In the genomic region with DNA sequence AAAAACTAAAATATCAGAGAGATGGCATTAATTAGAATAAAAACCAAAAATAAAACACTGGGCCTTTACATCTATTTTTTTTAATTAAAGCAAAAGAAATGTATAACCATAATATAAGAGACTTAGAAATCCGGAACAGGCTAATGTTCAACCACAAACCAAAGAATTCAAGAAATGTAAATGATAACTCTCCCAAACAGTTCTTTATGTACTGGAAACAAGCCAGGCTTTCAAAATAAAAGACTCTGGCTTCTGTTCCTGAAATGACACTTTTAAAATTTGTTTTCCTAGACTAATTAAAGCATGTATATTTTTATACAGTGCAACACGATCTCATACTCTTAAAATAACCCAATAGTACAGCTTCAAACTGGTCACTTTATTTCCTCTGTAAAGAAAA, we compare ENCODE assay signal across 19 mouse cellular contexts. TPM values are rescaled to one million over a fixed set of nuclear protein-coding genes. Genes with fewer than 3 reads are reported as not detected.
"Had no signal": no experiment of that assay in that cellular context is flagged by ENCODE, and none has a peak within 500 bp of the region (broad histone marks: within the 10 kb centered on the region; RNA-seq: fewer than 3 reads in every experiment).

No protein-coding gene starts in this region.

- H3K36me3 ChIP-seq: liver, embryonic 15.5 days; midbrain, embryonic 15.5 days; neural tube, embryonic 12.5 days; stomach, embryonic 15.5 days had no signal

- H3K27me3 ChIP-seq: midbrain, embryonic 13.5 days; midbrain, embryonic 15.5 days; neural tube, embryonic 12.5 days; stomach, embryonic 15.5 days had no signal

- ATAC-seq: liver, postnatal 0 days; midbrain, embryonic 13.5 days; midbrain, embryonic 15.5 days had no signal

- H3K4me1 ChIP-seq: liver, embryonic 15.5 days; midbrain, embryonic 13.5 days; midbrain, embryonic 15.5 days; neural tube, embryonic 12.5 days; stomach, embryonic 15.5 days had no signal

- DNase-seq: liver, postnatal 0 days; lung, adult 2 months; lung, postnatal 36 days; right cerebral cortex, postnatal 14 days; thymus, adult 2 months; thymus, postnatal 25 days; thymus, postnatal 4 days had no signal

- H3K9ac ChIP-seq: liver, embryonic 15.5 days; liver, postnatal 0 days; midbrain, embryonic 13.5 days; midbrain, embryonic 15.5 days; neural tube, embryonic 12.5 days; stomach, embryonic 15.5 days had no signal

- H3K27ac ChIP-seq: liver, embryonic 15.5 days; macrophage; midbrain, embryonic 13.5 days; midbrain, embryonic 15.5 days; neural tube, embryonic 12.5 days; stomach, embryonic 15.5 days; stomach, postnatal 0 days had no signal

- H3K4me3 ChIP-seq: liver, embryonic 15.5 days; megakaryocyte, embryonic 14.5 days; midbrain, embryonic 13.5 days; midbrain, embryonic 15.5 days; neural tube, embryonic 12.5 days; stomach, embryonic 15.5 days had no signal

- H3K4me2 ChIP-seq: liver, embryonic 15.5 days; midbrain, embryonic 11.5 days; midbrain, embryonic 13.5 days; midbrain, embryonic 15.5 days; neural tube, embryonic 12.5 days; stomach, embryonic 15.5 days had no signal

- H3K9me3 ChIP-seq: liver, embryonic 15.5 days; megakaryocyte, embryonic 14.5 days; midbrain, embryonic 13.5 days; midbrain, embryonic 15.5 days; neural tube, embryonic 12.5 days; stomach, embryonic 15.5 days had no signal

RNA-seq across cellular contexts. Expression of gene Smarca1, which starts 5.4 kb away (rescaled TPM):
- total RNA-seq: megakaryocyte progenitor cell, adult 5-6 weeks; monocyte, adult 5-6 weeks; neutrophil, adult 5-6 weeks had no signal
- polyA plus RNA-seq: macrophage had no signal
